Mouse (Mus musculus) intestine, embryonic 14.5 days (tissue): Measurements from ENCODE around the gene Fam124b. TPM values are rescaled to one million over a fixed set of nuclear protein-coding genes. Genes with fewer than 3 reads are reported as not detected.

Source experiments
- ATAC-seq: fragments of 200-750 bp; cut with Nextera tagmentation; replicated peaks from 2 replicates; pipeline ENCODE4 v1.8.0; 2017; ENCODE audit warnings: low read depth, moderate number of reproducible peaks, moderate TSS enrichment, moderate library complexity; ENCODE audit not compliant: low FRiP score, low TSS enrichment
- DNase-seq: peaks from one replicate; pipeline ENCODE4 v3.0.0-alpha.2; 2018; ENCODE audit warnings: low spot score
- H3K27ac ChIP-seq: fragments of 300-500 bp; sonication (generic); 2 replicates; pipeline ENCODE4 v1.5.1; 2014; ENCODE audit warnings: low read depth, mild to moderate bottlenecking, control low read depth
- H3K27me3 ChIP-seq: fragments of 300-500 bp; sonication (generic); replicated peaks from 2 replicates; pipeline ENCODE4 v1.6.1; 2014; ENCODE audit warnings: low read length, control low read depth; ENCODE audit not compliant: control insufficient read depth, insufficient read depth
- H3K36me3 ChIP-seq: fragments of 300-500 bp; sonication (generic); 2 replicates; pipeline ENCODE4 v1.6.1; 2014; ENCODE audit warnings: low read length, control low read depth; ENCODE audit not compliant: control insufficient read depth, insufficient read depth
- H3K4me1 ChIP-seq: fragments of 300-500 bp; sonication (generic); replicated peaks from 2 replicates; pipeline ENCODE4 v1.6.1; 2014; ENCODE audit warnings: low read length, control low read depth, mixed read lengths; ENCODE audit not compliant: control insufficient read depth, insufficient read depth
- H3K4me2 ChIP-seq: fragments of 300-500 bp; sonication (generic); 2 replicates; pipeline ENCODE4 v1.6.1; 2014; ENCODE audit warnings: low read length
- H3K4me3 ChIP-seq: fragments of 300-500 bp; sonication (generic); 2 replicates; pipeline ENCODE4 v1.5.1; 2014; ENCODE audit warnings: low read depth, low read length, control low read depth, mixed read lengths
- H3K9ac ChIP-seq: fragments of 300-500 bp; sonication (generic); 2 replicates; pipeline ENCODE4 v1.6.1; 2014; ENCODE audit warnings: mild to moderate bottlenecking, low read length
- H3K9me3 ChIP-seq: fragments of 300-500 bp; sonication (generic); 2 replicates; pipeline ENCODE4 v1.6.1; 2016; ENCODE audit warnings: low read length, control low read depth; ENCODE audit not compliant: control insufficient read depth
- WGBS: fragments of 180-500 bp; shearing (Covaris S2); extraction: QIAGEN DNeasy Blood & Tissue Kit; methylation state at CpG from one replicate; pipeline ENCODE4 v1.1.7; 2014; 5-methylcytosine and 5-hydroxymethylcytosine counted together
- polyA plus RNA-seq: library from polyadenylated mRNA; unstranded; fragments of >200 nt; fragmentation: Nextera tagmentation; extraction: Ambion mirVana; gene quantifications from 2 replicates; pipeline ENCODE4 v1.2.1, GENCODE M21; 2014

Gene Fam124b
- polyA plus RNA-seq, 1 experiment from 2014 or later: 0.85 TPM

- H3K4me2 ChIP-seq: no peak overlapping the region
- 91% methylated on average over 3 of the region's 3 CpGs for WGBS
- H3K27me3 ChIP-seq: no peaks in the 10 kb centered on the region
- no peaks in the 10 kb centered on the region for H3K9me3 ChIP-seq
- no peaks in the 10 kb centered on the region for H3K4me1 ChIP-seq
- no peaks in the 10 kb centered on the region for H3K36me3 ChIP-seq
- no peak overlapping the region for H3K4me3 ChIP-seq
- DNase-seq (no peak), ATAC-seq (no peak)
- H3K27ac ChIP-seq: no peak overlapping the region
- no peak overlapping the region for H3K9ac ChIP-seq
Observed at GRCm38 (mm10) chr1:80202314-80202713, 16.0 kb downstream of the Fam124b start.

- WGBS: 85% methylated on average over 8 of the region's 8 CpGs
- no peak for DNase-seq
- Histone ChIP-seq H3K27me3 (no peaks in the 10 kb centered on the region), H3K4me1 (no peaks in the 10 kb centered on the region), H3K9me3 (no peaks in the 10 kb centered on the region), H3K4me2 (no peak overlapping the region), H3K4me3 (no peak overlapping the region), H3K27ac (no peak overlapping the region), H3K9ac (no peak overlapping the region), H3K36me3 (no peaks in the 10 kb centered on the region)
- no peak for ATAC-seq
Observed at GRCm38 (mm10) chr1:80192837-80193236, 25.4 kb downstream of the Fam124b start.

GRCm38 (mm10) chr1:80181414-80181805 is 36.9 kb downstream of the Fam124b start:
- Histone ChIP-seq H3K4me2 (no peak overlapping the region), H3K27ac (no peak overlapping the region), H3K9ac (no peak overlapping the region), H3K9me3 (peaks cover 3% of the 10 kb centered on the region; the same call in 1 of the 2 replicates), H3K27me3 (no peaks in the 10 kb centered on the region), H3K4me1 (no peaks in the 10 kb centered on the region), H3K36me3 (no peaks in the 10 kb centered on the region), H3K4me3 (no peak overlapping the region)
- ATAC-seq (no peak), DNase-seq (no peak)
- WGBS: 49% methylated on average over 3 of the region's 3 CpGs

GRCm38 (mm10) chr1:80180767-80181413 is 37.4 kb downstream of the Fam124b start:
- peaks cover 3% of the 10 kb centered on the region; the same call in 1 of the 2 replicates for H3K9me3 ChIP-seq

GRCm38 (mm10) chr1:80180128-80180527 is 38.1 kb downstream of the Fam124b start:
- H3K4me1 ChIP-seq: no peaks in the 10 kb centered on the region
- 66% methylated on average over 7 of the region's 7 CpGs for WGBS
- H3K9ac ChIP-seq: no peak overlapping the region
- no peak overlapping the region for H3K4me2 ChIP-seq
- no peaks in the 10 kb centered on the region for H3K36me3 ChIP-seq
- ATAC-seq (no peak), DNase-seq (no peak)
- H3K9me3 ChIP-seq: no peaks in the 10 kb centered on the region
- H3K27ac ChIP-seq: no peak overlapping the region
- H3K4me3 ChIP-seq: no peak overlapping the region
- no peaks in the 10 kb centered on the region for H3K27me3 ChIP-seq

More at GRCm38 (mm10) chr1:80180767-80181413, 37.4 kb downstream of the Fam124b start:
- no peak for ATAC-seq
- Histone ChIP-seq H3K9ac (no peak overlapping the region), H3K4me1 (no peaks in the 10 kb centered on the region), H3K36me3 (no peaks in the 10 kb centered on the region), H3K27ac (no peak overlapping the region), H3K27me3 (no peaks in the 10 kb centered on the region), H3K4me2 (no peak overlapping the region), H3K4me3 (no peak overlapping the region)
- 43% methylated on average over 13 of the region's 13 CpGs for WGBS
- peak; percentile 73 for DNase-seq

GRCm38 (mm10) chr1:80177651-80178382 is 40.5 kb downstream of the Fam124b start:
- H3K36me3 ChIP-seq: no peaks in the 10 kb centered on the region
- ATAC-seq (no peak), DNase-seq (no peak)
- no peak overlapping the region for H3K9ac ChIP-seq
- WGBS: 67% methylated on average over 11 of the region's 11 CpGs
- H3K27ac ChIP-seq: no peak overlapping the region
- H3K4me1 ChIP-seq: no peaks in the 10 kb centered on the region
- H3K9me3 ChIP-seq: no peaks in the 10 kb centered on the region
- no peak overlapping the region for H3K4me2 ChIP-seq
- no peak overlapping the region for H3K4me3 ChIP-seq
- H3K27me3 ChIP-seq: no peaks in the 10 kb centered on the region

GRCm38 (mm10) chr1:80167706-80168105 is 50.6 kb downstream of the Fam124b start:
- Histone ChIP-seq H3K4me1 (no peaks in the 10 kb centered on the region), H3K9me3 (no peaks in the 10 kb centered on the region), H3K4me3 (no peak overlapping the region), H3K27ac (no peak overlapping the region), H3K9ac (no peak overlapping the region), H3K27me3 (no peaks in the 10 kb centered on the region), H3K4me2 (no peak overlapping the region), H3K36me3 (no peaks in the 10 kb centered on the region)
- WGBS: 88% methylated on average over 5 of the region's 5 CpGs
- no peak for DNase-seq
- no peak for ATAC-seq

GRCm38 (mm10) chr1:80166577-80166976 is 51.7 kb downstream of the Fam124b start:
- no peaks in the 10 kb centered on the region for H3K4me1 ChIP-seq
- ATAC-seq: no peak

GRCm38 (mm10) chr1:80165391-80165790 is 52.9 kb downstream of the Fam124b start:
- Histone ChIP-seq H3K9me3 (no peaks in the 10 kb centered on the region), H3K9ac (no peak overlapping the region), H3K27ac (no peak overlapping the region), H3K27me3 (no peaks in the 10 kb centered on the region), H3K4me2 (no peak overlapping the region), H3K4me1 (no peaks in the 10 kb centered on the region), H3K4me3 (no peak overlapping the region), H3K36me3 (no peaks in the 10 kb centered on the region)
- 82% methylated on average over 5 of the region's 5 CpGs for WGBS
- DNase-seq: no peak
- no peak for ATAC-seq

More at GRCm38 (mm10) chr1:80166577-80166976, 51.7 kb downstream of the Fam124b start:
- H3K4me3 ChIP-seq: no peak overlapping the region
- WGBS: 64% methylated on average over 4 of the region's 4 CpGs
- no peak overlapping the region for H3K9ac ChIP-seq
- H3K36me3 ChIP-seq: no peaks in the 10 kb centered on the region
- no peak overlapping the region for H3K27ac ChIP-seq
- no peak for DNase-seq
- no peak overlapping the region for H3K4me2 ChIP-seq
- H3K9me3 ChIP-seq: no peaks in the 10 kb centered on the region
- no peaks in the 10 kb centered on the region for H3K27me3 ChIP-seq
